ENCODE assay signal across 23 mouse cellular contexts in genomic region chr9:116592486-116592885, GRCm38 (mm10).
A peak's percentile ranks its signal among the peaks of the same experiment; 100 is the strongest.
DNase-seq lines count a peak whose midpoint lies in the region; ATAC-seq and TF ChIP-seq lines count a peak whose summit lies in the region.
"Had no signal": no experiment of that assay in that cellular context is flagged by ENCODE, and none has a peak within 500 bp of the region (broad histone marks: within the 10 kb centered on the region; RNA-seq: fewer than 3 reads in every experiment).

No protein-coding gene starts in this region.

- peaks cover 9% of the 10 kb centered on the region for H3K36me3 ChIP-seq in limb, embryonic 13.5 days
- H3K36me3 ChIP-seq in hindbrain, embryonic 14.5 days (replicated peaks; ENCODE audit: control insufficient read depth, insufficient read depth) = no peaks in the 10 kb centered on the region
- H3K36me3 ChIP-seq: embryonic facial prominence, embryonic 12.5 days; forebrain, embryonic 10.5 days; hindbrain, embryonic 15.5 days had no signal

- TF ChIP-seq CTCF in embryonic fibroblast, embryonic 13.5 days (IDR thresholded peaks at IDR 0.05; ENCODE audit: borderline replicate concordance, insufficient read depth, low read length) = no peak

- no peak overlapping the region for H3K4me3 ChIP-seq in embryonic fibroblast, embryonic 13.5 days (ENCODE audit: insufficient read depth, low read length)
- no peak overlapping the region for H3K4me3 ChIP-seq in limb, embryonic 13.5 days
- no peak overlapping the region for H3K4me3 ChIP-seq in hindbrain, embryonic 14.5 days (replicated peaks; ENCODE audit: low read length)
- H3K4me3 ChIP-seq: embryonic facial prominence, embryonic 12.5 days; forebrain, embryonic 10.5 days; forebrain, embryonic 13.5 days; heart, adult 2 months; heart, embryonic 10.5 days; hindbrain, embryonic 15.5 days had no signal

- H3K27me3 ChIP-seq in limb, embryonic 13.5 days = no peaks in the 10 kb centered on the region
- no peaks in the 10 kb centered on the region for H3K27me3 ChIP-seq in hindbrain, embryonic 14.5 days (ENCODE audit: control insufficient read depth, insufficient read depth, low read length)
- H3K27me3 ChIP-seq: embryonic facial prominence, embryonic 12.5 days; forebrain, embryonic 13.5 days; hindbrain, embryonic 15.5 days had no signal

- peaks cover 17% of the 10 kb centered on the region for H3K4me1 ChIP-seq in embryonic fibroblast, embryonic 13.5 days (ENCODE audit: control insufficient read depth, insufficient read depth, low read length)
- H3K4me1 ChIP-seq in limb, embryonic 13.5 days = peaks cover 19% of the 10 kb centered on the region
- no peaks in the 10 kb centered on the region for H3K4me1 ChIP-seq in hindbrain, embryonic 14.5 days (replicated peaks; ENCODE audit: control insufficient read depth, insufficient read depth, low read length)
- H3K4me1 ChIP-seq: forebrain, embryonic 10.5 days; forebrain, embryonic 13.5 days; hindbrain, embryonic 15.5 days had no signal

- H3K4me2 ChIP-seq in limb, embryonic 13.5 days (replicated peaks) = no peak overlapping the region
- no peak overlapping the region for H3K4me2 ChIP-seq in hindbrain, embryonic 14.5 days (replicated peaks)
- H3K4me2 ChIP-seq: embryonic facial prominence, embryonic 12.5 days; forebrain, embryonic 13.5 days; hindbrain, embryonic 15.5 days had no signal

- peak; percentile 35 for DNase-seq in Muller cell, postnatal 12 days (ENCODE audit: inconsistent ontology term)
- peak; percentile 16 for DNase-seq in skeletal muscle tissue, adult 2 months (ENCODE audit: low read depth, low spot score)
- no peak for DNase-seq in heart, postnatal 36 days
- DNase-seq in left cerebral cortex, adult 9 months (ENCODE audit: low spot score in 2 of 2) = no peak
- DNase-seq in hindbrain, embryonic 14.5 days (ENCODE audit: low spot score) = no peak
- DNase-seq: adrenal gland, adult 2 months; adrenal gland, postnatal 14 days; cerebellum, adult 11-12 months; cerebellum, adult 9-10 months; cerebellum, postnatal 14 days; gastrocnemius, postnatal 10 days; gastrocnemius, postnatal 36 days; heart, adult 2 months; heart, postnatal 4 days had no signal

- WGBS in limb, embryonic 13.5 days = 48% methylated on average over 4 of the region's 4 CpGs
- 85% methylated on average over 4 of the region's 4 CpGs for WGBS in hindbrain, embryonic 14.5 days

- peak overlapping the region; percentile 100 for H3K27ac ChIP-seq in embryonic fibroblast, embryonic 13.5 days (ENCODE audit: insufficient read depth, low read length)
- H3K27ac ChIP-seq in limb, embryonic 13.5 days = peak overlapping the region; percentile 23
- H3K27ac ChIP-seq in hindbrain, embryonic 14.5 days = no peak overlapping the region
- H3K27ac ChIP-seq: embryonic facial prominence, embryonic 12.5 days; forebrain, embryonic 10.5 days; forebrain, embryonic 13.5 days; heart, adult 2 months; heart, embryonic 10.5 days; hindbrain, embryonic 15.5 days had no signal

- TF ChIP-seq POLR2A in embryonic fibroblast, embryonic 13.5 days (IDR thresholded peaks at IDR 0.05; ENCODE audit: low read depth, low read length) = no peak

- ATAC-seq in limb, embryonic 13.5 days (ENCODE audit: low FRiP score, low read depth) = no peak
- ATAC-seq in hindbrain, embryonic 14.5 days (ENCODE audit: low FRiP score) = no peak
- ATAC-seq: forebrain, embryonic 13.5 days; forebrain, embryonic 16.5 days; intestine, postnatal 0 days had no signal

- intact Hi-C loops in heart, postnatal 36 days (cut with DNase I) = no loop called here

- H3K9me3 ChIP-seq in limb, embryonic 13.5 days = peaks cover 13% of the 10 kb centered on the region; the same call in 1 of the 2 replicates
- H3K9me3 ChIP-seq in hindbrain, embryonic 14.5 days (ENCODE audit: control insufficient read depth, low read length) = no peaks in the 10 kb centered on the region
- H3K9me3 ChIP-seq: embryonic facial prominence, embryonic 12.5 days; heart, embryonic 10.5 days; hindbrain, embryonic 15.5 days had no signal

- H3K9ac ChIP-seq in limb, embryonic 13.5 days = no peak overlapping the region
- no peak overlapping the region for H3K9ac ChIP-seq in hindbrain, embryonic 14.5 days
- H3K9ac ChIP-seq: embryonic facial prominence, embryonic 12.5 days; forebrain, embryonic 13.5 days; hindbrain, embryonic 15.5 days had no signal

Comparison
In these comparisons a context has a peak if more than half of its experiments do, and no peak if none do; other contexts are left out.
1. DNase-seq: peak in Muller cell, postnatal 12 days (single experiment) and skeletal muscle tissue, adult 2 months (single experiment); none in heart, postnatal 36 days (0 of 2), left cerebral cortex, adult 9 months (0 of 2) and hindbrain, embryonic 14.5 days (single experiment).